Mouse (Mus musculus) cerebellum, adult 8-10 months (tissue): ENCODE data around the gene Prr5l.
"Not testable (repeated sequence)": the region's sequence is repeated elsewhere in the genome, so short reads cannot be mapped to it uniquely, and the experiment has no call there.

ENCODE experiments used
- DNase-seq: peaks from one replicate; pipeline ENCODE4 v3.0.0; 2022

Gene Prr5l

GRCm38 (mm10) chr2:101759523-101760277 is 123.1 kb downstream of the Prr5l start:
- no peak for DNase-seq

DNA sequence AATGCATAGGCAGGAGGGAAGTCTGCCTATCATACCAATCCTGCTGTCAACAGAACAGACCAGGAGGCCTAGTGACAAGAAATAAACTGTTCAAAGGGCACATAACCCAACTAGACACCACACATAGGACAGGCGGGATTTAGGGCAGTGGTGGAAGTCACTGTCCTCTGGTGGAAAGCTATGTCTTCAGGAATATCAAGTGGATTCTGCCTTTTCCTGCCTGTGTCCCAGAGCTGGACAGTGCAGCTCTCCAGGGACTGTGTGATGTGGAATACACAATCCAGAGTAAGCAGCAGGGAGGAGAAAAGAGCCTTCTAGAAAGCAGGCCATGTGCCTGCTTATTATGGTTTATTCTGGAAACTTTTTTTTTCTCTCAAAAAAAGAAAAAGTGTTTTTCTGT is 125.0 kb downstream of the Prr5l start:
- DNase-seq = no peak

GRCm38 (mm10) chr2:101756069-101756753 is 126.6 kb downstream of the Prr5l start:
- no peak for DNase-seq

DNA sequence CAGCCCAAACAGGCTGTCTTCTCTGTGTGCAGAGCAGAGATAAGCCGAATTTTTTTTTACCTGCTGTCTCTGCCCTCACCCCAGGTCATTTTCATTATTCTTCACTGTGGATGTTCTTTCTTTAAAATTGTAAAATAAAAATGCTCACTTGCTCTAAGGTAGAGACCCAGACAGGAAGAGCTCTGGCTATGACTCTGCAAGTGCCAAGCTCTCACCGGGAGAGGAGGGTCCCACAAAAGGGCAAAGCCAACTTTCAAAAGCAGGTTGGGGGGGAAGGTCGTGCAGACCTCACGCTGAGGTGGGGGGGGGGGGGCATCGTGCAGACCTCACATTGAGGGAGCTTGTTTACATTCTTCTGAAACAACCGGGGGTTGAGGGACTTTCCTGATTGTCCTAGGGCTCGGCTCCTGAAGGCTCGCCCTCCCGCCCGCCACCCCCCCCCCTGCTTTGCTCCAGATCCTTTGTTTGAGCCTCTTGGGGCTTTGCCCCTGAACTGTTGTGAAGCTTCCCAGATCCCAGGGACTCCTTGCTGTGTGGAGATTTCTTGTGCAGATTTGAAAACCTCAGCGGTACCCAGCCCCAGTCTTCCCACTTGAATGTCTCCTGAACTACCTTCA is 127.8 kb downstream of the Prr5l start:
- DNase-seq = no peak

DNA sequence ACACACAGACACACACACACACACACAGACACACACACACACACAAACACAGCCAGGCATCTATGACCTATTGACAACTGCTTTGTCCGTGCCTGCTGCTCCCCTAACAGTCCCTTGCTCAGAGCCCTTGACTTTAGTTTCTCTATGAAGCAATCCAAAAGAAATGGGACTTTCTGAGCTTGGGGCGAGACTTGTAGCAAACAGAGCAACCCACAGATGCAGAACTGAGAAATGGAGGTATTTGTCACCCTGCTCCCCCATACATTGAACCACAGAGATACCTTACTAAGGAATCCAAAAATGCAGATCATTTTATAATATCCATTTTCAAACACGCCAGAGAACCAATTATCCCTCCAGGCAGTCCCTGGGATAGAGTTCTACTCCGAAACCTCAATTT is 128.4 kb downstream of the Prr5l start:
- DNase-seq = no peak

DNA sequence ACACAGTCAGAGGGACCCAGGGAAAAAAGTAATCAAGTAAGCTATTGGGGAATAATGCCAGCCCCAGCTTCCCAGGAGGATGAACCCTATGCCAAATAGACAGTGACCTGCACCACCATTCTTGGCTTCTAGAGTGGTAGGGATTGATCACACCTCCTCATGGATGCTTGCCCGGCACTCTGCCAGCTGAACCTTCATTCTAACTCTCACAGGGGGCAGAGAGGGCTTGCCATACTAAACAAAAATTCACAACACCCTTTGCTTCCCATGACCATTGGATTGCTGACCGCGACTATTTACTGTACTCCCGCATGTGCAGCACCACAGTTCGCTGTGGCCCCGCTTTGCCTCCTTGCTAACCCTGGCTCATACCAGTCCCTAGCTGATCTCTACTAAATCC is 129.8 kb downstream of the Prr5l start:
- no peak for DNase-seq

DNA sequence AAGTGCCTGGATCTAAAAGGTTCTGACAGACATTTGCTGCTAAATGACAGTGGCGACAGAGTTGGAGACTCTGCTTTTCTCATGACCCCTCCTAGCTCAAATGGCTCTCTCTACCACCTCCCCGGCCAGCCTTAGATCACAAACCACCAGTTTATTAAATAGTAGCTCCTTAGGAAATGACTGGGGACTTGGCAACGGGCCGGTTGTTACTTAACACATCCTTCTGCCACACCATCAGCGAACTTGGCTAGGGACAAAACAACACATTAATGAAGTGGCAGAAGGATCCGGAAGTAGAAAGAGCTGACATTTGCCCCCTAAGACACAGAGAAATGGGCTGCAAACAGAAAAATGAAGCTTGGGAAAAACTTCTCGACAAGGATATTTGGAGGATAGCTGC is 130.4 kb downstream of the Prr5l start:
- DNase-seq = no peak

DNA sequence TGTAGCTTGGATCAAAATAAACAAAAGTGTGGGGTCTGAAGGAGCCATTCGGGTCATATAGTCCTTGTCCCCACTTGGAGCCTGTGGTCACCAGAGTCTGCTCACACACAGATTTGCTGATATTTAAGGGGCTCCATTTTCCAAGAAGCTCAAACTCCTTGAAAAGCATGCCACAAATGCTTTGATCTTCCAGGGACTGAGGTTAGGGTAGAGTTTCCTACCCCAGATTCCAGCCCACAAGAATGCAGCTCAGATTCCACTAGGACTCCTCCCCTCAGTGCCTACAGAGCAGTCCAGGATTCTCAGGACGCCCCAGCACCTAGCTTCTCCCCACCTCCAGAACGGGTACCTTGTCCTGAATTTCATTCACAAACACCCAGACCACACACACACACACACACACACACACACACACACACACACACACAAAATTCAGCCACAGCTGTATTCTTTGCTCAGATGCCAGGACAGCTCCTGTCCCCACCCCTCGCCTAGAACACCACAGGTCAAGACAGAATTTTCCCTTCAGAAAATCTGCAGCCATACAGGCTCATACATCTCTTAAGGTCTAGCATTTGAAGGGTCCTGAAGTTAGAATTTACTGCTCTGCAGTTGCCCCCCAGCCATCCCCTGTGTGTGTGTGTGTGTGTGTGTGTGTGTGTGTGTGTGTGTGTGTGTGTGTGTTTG is 131.4 kb downstream of the Prr5l start:
- DNase-seq = no peak

DNA sequence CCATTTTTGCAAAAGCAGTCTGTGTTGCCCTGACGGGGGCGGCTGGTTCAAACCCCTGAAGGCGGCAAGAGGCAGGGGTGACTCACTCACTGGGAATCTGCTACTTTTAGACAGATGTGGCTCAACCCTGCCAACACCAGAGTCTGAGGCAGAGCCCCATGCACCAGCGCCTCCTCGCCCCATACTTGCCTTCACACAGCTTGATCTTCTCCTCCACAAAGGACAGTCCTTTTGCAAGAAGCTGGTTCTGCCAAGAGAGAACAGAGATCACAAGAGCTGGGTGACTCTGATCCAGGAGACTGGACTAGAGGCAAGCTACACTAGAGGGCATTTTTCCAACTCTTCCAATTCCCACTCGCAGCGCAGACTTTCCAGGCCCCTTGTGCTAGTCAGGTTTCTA is 136.3 kb downstream of the Prr5l start:
- no peak for DNase-seq

GRCm38 (mm10) chr2:101745656-101746055 is 137.2 kb downstream of the Prr5l start:
- not testable (repeated sequence) for DNase-seq

- DNase-seq = peak; percentile 8
These were observed 140.6 kb downstream of the Prr5l start for GRCm38 (mm10) chr2:101742072-101742860.

GRCm38 (mm10) chr2:101741653-101742052 is 141.2 kb downstream of the Prr5l start:
- no peak for DNase-seq

DNA sequence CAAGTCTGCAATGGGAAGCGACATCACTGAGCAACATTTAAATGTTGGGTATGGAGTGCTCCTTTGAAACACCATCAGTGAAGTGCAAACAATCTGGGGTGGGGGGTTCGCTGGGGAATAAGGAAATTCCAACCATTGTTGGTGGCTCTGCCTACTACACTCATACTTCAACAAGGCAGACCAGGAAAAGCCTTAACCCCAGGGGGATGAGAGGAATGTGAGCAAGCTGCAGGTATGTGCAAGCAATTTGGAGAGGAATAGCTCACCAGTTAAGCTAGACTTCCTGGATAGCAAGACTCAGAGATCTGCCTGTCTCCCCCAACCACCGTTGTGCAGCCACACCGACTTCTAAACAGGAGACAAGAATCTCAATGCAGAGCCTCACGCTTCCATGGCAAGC is 142.9 kb downstream of the Prr5l start:
- no peak for DNase-seq

DNA sequence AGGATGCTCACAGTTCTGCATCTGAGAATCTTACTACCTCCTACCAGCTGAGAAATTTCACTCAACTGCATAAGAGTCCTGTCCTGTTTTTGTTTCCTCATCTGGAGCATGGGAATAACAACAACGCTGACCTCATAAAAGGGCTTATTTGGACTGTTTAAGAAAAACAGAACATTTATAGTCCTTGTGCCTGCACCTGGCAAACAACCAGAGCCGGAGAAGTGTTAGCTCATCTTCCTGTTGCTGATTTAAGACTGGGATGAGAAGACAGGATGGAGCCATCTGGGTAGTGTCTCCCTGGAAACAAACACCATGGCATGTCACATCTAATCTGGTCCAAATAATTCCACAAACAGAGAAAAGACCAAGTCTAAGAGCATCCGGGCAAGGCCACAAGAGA is 149.3 kb downstream of the Prr5l start:
- no peak for DNase-seq

GRCm38 (mm10) chr2:101732777-101733210 is 150.0 kb downstream of the Prr5l start:
- no peak for DNase-seq

- DNase-seq = no peak
These were observed 151.9 kb downstream of the Prr5l start for GRCm38 (mm10) chr2:101730972-101731371.

- DNase-seq = no peak
These were observed 153.4 kb downstream of the Prr5l start for GRCm38 (mm10) chr2:101729472-101729871.

DNA sequence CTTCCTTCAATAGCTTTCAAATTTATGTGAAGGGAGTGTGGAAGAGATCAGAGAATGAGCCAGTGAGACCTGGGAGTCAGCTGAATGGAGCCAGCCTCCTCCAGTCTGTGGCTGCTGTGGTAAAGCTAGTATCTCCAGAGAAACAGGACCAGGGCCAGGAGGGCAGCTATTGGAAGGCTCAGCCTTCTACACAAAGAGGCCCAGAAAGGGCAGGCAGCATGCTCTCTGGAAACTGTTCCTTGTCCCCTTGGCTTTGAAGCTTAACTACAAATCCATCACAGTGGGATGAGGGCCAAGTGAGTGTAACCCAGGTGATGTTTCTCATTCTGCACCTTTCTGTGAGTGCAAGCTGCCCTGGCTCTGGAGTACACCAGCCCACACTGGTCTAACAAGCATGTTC is 155.0 kb downstream of the Prr5l start:
- DNase-seq = no peak

DNA sequence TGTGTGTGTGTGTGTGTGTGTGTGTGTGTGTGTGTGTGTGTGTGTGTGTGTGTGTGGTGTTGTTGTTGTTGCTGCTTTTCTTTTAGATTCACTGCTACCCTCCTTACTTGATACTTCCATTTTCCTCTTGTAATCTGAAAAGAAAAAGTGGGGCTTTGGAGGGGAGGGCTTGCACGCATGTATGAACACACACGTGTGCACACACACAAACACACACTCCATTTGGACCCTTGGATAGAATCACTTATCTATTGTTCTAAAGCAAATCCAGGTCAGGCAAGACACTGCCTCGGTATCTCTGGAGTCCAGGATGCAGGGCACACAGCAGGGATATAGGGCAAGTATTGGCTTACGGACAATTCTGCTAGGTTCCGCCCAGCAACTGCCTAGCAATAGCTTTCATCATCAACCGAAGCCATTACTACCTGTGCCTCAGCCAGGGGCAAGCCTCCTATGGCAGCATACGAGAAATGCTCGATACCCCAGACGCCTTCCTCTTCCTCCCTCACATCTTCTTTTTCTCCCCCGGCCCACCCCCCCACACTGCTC is 159.4 kb downstream of the Prr5l start:
- no peak for DNase-seq

- DNase-seq = no peak
These were observed 160.2 kb downstream of the Prr5l start for GRCm38 (mm10) chr2:101722370-101723332.

DNA sequence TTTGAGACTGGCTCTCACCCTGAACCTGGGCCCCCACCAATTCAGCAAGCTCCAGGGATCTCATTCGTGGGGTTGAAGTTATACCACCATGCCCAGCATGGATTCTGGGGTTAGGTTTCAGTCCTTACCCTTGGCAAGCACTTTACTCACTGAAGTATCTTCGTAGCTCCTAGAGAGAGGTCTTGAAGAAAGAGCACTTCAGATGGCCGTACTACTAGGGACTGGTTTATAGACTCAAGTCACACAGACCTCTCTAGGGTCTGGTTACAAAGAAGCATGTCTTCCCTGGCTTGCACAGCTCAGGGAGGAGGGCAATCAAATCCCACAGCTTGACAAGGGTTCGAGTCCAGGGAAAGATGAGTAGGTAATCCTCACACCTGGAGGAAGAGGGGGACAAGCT is 161.0 kb downstream of the Prr5l start:
- no peak for DNase-seq
